Mouse (Mus musculus): Measurements from ENCODE around the gene Fam173a. TPM values are rescaled to one million over a fixed set of nuclear protein-coding genes. Genes with fewer than 3 reads are reported as not detected.

Fam173a gene
- polyA plus RNA-seq, 1 experiment from 2014 or later: 91.6 TPM

DNA sequence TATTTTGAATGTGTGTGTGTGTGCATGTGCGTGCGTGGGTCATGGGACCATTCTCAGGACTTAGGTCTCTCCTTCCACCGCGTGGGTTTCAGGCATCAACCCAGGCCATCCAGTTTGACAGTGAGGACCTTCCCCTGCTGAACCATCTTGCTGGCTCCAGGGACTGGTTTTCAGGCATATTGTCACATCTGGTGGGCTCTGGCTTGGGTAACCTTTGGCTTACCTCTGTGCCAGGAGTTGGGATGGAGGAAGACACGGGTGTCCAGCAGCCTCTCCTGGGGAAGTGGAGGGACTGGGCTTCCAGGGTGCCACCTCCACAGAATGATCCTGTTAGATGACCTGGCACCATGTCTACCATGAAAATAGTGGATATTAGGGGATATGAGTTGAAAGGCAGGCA, 14.8 kb downstream of the Fam173a start:
- Histone ChIP-seq H3K9ac (no peak overlapping the region), H3K27ac (no peak overlapping the region), H3K27me3 (ENCODE audit: control insufficient read depth, insufficient read depth, low read length) (no peaks in the 10 kb centered on the region), H3K36me3 (replicated peaks; ENCODE audit: control insufficient read depth, insufficient read depth) (peaks cover 45% of the 10 kb centered on the region), H3K4me2 (replicated peaks) (no peak overlapping the region), H3K9me3 (ENCODE audit: control insufficient read depth, low read length) (no peaks in the 10 kb centered on the region), H3K4me1 (replicated peaks; ENCODE audit: control insufficient read depth, insufficient read depth, low read length) (peaks cover 8% of the 10 kb centered on the region; the same call in 1 of the 2 replicates), H3K4me3 (replicated peaks; ENCODE audit: low read length) (no peak overlapping the region)
- DNase-seq (ENCODE audit: low spot score): no peak
- WGBS: 98% methylated on average over 5 of the region's 5 CpGs
- ATAC-seq (ENCODE audit: low FRiP score): no peak

- Histone ChIP-seq H3K9me3 (ENCODE audit: control insufficient read depth, low read length) (no peaks in the 10 kb centered on the region), H3K4me3 (replicated peaks; ENCODE audit: low read length) (no peak overlapping the region), H3K27ac (no peak overlapping the region), H3K36me3 (replicated peaks; ENCODE audit: control insufficient read depth, insufficient read depth) (peaks cover 21% of the 10 kb centered on the region), H3K4me2 (replicated peaks) (no peak overlapping the region), H3K9ac (no peak overlapping the region), H3K27me3 (ENCODE audit: control insufficient read depth, insufficient read depth, low read length) (no peaks in the 10 kb centered on the region), H3K4me1 (replicated peaks; ENCODE audit: control insufficient read depth, insufficient read depth, low read length) (peaks cover 8% of the 10 kb centered on the region; the same call in 1 of the 2 replicates)
- WGBS: 84% methylated on average over 10 of the region's 10 CpGs
- ATAC-seq (ENCODE audit: low FRiP score) (no peak), DNase-seq (ENCODE audit: low spot score) (no peak)
Observed at GRCm38 (mm10) chr17:25775318-25776062, 17.2 kb downstream of the Fam173a start.

DNA sequence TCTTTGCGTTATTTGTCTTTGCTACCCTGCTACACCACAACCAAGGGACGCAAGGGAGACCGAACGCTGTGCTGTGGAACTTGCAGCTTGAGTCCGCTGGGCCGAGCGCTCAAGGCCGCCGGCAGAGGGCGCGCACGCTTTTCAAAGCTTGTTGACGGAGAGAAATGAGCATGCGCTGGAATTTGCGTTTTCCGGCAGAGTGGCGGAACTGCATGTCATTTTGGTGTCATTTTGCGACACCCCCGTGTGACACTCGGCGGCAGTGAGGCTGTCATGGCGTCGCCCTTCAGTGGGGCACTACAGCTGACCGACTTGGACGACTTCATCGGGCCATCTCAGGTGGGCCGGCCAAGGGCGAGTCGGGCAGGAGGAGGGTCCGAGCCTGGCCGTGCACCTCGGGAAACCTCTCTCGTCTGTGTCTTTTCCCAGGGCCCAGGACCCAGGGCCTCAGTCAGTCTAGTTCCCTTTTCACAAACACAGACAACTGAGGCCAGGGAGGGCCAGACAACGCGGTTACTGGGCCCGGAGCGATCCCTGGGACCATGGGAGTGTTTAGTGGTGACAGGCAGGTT, 19.1 kb downstream of the Fam173a start, which contains the start of gene Narfl:
TSS of gene Narfl (plus strand) at position 228 of the 572 bp plus-strand sequence.
- H3K9me3 ChIP-seq (ENCODE audit: control insufficient read depth, low read length): no peaks in the 10 kb centered on the region

GRCm38 (mm10) chr17:25769331-25769730, 23.4 kb downstream of the Fam173a start:
- no peaks in the 10 kb centered on the region for H3K9me3 ChIP-seq (ENCODE audit: control insufficient read depth, low read length)
- H3K27me3 ChIP-seq (ENCODE audit: control insufficient read depth, insufficient read depth, low read length): peaks cover 10% of the 10 kb centered on the region; the same call in 1 of the 2 replicates
- H3K36me3 ChIP-seq (replicated peaks; ENCODE audit: control insufficient read depth, insufficient read depth): no peaks in the 10 kb centered on the region
- H3K4me3 ChIP-seq (replicated peaks; ENCODE audit: low read length): no peak overlapping the region
- no peak for DNase-seq (ENCODE audit: low spot score)
- H3K4me1 ChIP-seq (replicated peaks; ENCODE audit: control insufficient read depth, insufficient read depth, low read length): peaks cover 4% of the 10 kb centered on the region; the same call in 1 of the 2 replicates
- H3K27ac ChIP-seq: no peak overlapping the region
- H3K9ac ChIP-seq: no peak overlapping the region
- no peak for ATAC-seq (ENCODE audit: low FRiP score)
- H3K4me2 ChIP-seq (replicated peaks): no peak overlapping the region
- WGBS: 46% methylated on average over 9 of the region's 9 CpGs

More for the DNA sequence above, 19.1 kb downstream of the Fam173a start, which contains the start of gene Narfl:
- no peak within 1 kb of the TSS for H3K27ac ChIP-seq
- peaks cover 9% of the 10 kb centered on the region; the same call in 1 of the 2 replicates for H3K36me3 ChIP-seq (replicated peaks; ENCODE audit: control insufficient read depth, insufficient read depth)
- DNase-seq (ENCODE audit: low spot score) (peak; percentile 99), ATAC-seq (ENCODE audit: low FRiP score) (peak; percentile 88)
- H3K4me1 ChIP-seq (replicated peaks; ENCODE audit: control insufficient read depth, insufficient read depth, low read length): peaks cover 8% of the 10 kb centered on the region; the same call in 1 of the 2 replicates
- peak within 1 kb of the TSS; percentile 54 for H3K4me2 ChIP-seq (replicated peaks)
- H3K27me3 ChIP-seq (ENCODE audit: control insufficient read depth, insufficient read depth, low read length): peaks cover 4% of the 10 kb centered on the region; the same call in 1 of the 2 replicates
- peak within 1 kb of the TSS; percentile 68 for H3K9ac ChIP-seq
- WGBS: under 1% methylated on average over 37 of the region's 37 CpGs
- H3K4me3 ChIP-seq (replicated peaks; ENCODE audit: low read length): peak within 1 kb of the TSS; percentile 51

- no peaks in the 10 kb centered on the region for H3K4me1 ChIP-seq (replicated peaks; ENCODE audit: control insufficient read depth, insufficient read depth, low read length)
- H3K36me3 ChIP-seq (replicated peaks; ENCODE audit: control insufficient read depth, insufficient read depth): no peaks in the 10 kb centered on the region
- no peak overlapping the region for H3K27ac ChIP-seq
- ATAC-seq (ENCODE audit: low FRiP score): no peak
- H3K9ac ChIP-seq: no peak overlapping the region
- no peak overlapping the region for H3K4me3 ChIP-seq (replicated peaks; ENCODE audit: low read length)
- H3K27me3 ChIP-seq (ENCODE audit: control insufficient read depth, insufficient read depth, low read length): peaks cover 10% of the 10 kb centered on the region; the same call in 1 of the 2 replicates
- H3K9me3 ChIP-seq (ENCODE audit: control insufficient read depth, low read length): no peaks in the 10 kb centered on the region
- WGBS: 34% methylated on average over 5 of the region's 5 CpGs
- H3K4me2 ChIP-seq (replicated peaks): no peak overlapping the region
- no peak for DNase-seq (ENCODE audit: low spot score)
Observed at GRCm38 (mm10) chr17:25765886-25766285, 26.8 kb downstream of the Fam173a start.

DNA sequence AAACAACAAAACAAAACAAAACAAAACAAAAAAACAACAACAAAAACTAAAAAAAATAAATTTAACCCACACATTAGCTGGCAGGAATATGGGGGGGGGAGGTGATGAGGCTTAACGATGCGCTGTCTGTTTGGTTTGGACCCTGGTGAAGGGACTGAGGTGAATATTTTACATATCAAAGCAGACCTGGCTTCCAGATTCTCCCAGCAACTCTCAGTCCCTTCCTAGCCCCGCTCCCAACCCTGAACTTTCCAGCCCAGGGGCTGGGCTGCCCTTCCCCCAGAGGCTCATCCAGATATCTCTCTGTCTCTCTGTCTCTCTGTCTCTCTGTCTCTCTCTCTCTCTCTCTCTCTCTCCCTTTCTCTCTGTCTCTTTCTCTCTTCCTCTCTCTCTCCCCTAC, 30.1 kb downstream of the Fam173a start:
- DNase-seq (ENCODE audit: low spot score): no peak
- Histone ChIP-seq H3K4me1 (replicated peaks; ENCODE audit: control insufficient read depth, insufficient read depth, low read length) (no peaks in the 10 kb centered on the region), H3K27ac (no peak overlapping the region), H3K27me3 (ENCODE audit: control insufficient read depth, insufficient read depth, low read length) (peaks cover 1% of the 10 kb centered on the region; the same call in 1 of the 2 replicates), H3K9ac (no peak overlapping the region), H3K9me3 (ENCODE audit: control insufficient read depth, low read length) (no peaks in the 10 kb centered on the region), H3K4me3 (replicated peaks; ENCODE audit: low read length) (no peak overlapping the region), H3K4me2 (replicated peaks) (no peak overlapping the region), H3K36me3 (replicated peaks; ENCODE audit: control insufficient read depth, insufficient read depth) (no peaks in the 10 kb centered on the region)
- 29% methylated on average over 3 of the region's 3 CpGs for WGBS
- no peak for ATAC-seq (ENCODE audit: low FRiP score)

DNA sequence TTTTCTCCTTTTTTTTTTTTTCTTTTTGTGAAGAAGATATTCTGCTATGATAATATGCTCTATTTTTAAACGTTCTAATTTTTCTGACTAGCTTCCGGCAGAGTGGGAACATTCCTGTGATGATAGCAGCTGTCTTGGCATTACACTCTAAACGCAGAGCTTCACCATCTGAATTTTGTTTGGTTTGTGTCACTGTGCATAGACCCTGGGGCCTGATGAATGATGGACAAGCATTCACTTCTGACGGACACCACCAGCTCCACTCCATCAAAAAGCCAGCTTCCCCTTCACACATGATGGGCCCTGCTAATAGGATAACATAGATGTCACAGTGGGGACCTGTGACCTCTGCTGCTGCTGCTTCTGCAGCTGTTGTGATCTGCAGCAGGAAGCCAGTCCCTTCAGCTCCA, 31.1 kb downstream of the Fam173a start:
- Histone ChIP-seq H3K9ac (no peak overlapping the region), H3K9me3 (ENCODE audit: control insufficient read depth, low read length) (no peaks in the 10 kb centered on the region), H3K27me3 (ENCODE audit: control insufficient read depth, insufficient read depth, low read length) (no peaks in the 10 kb centered on the region), H3K4me2 (replicated peaks) (no peak overlapping the region), H3K4me3 (replicated peaks; ENCODE audit: low read length) (no peak overlapping the region), H3K36me3 (replicated peaks; ENCODE audit: control insufficient read depth, insufficient read depth) (no peaks in the 10 kb centered on the region), H3K4me1 (replicated peaks; ENCODE audit: control insufficient read depth, insufficient read depth, low read length) (no peaks in the 10 kb centered on the region), H3K27ac (no peak overlapping the region)
- 37% methylated on average over 4 of the region's 4 CpGs for WGBS
- ATAC-seq (ENCODE audit: low FRiP score): no peak
- DNase-seq (ENCODE audit: low spot score): no peak

GRCm38 (mm10) chr17:25760148-25760547, 32.6 kb downstream of the Fam173a start:
- no peak for DNase-seq (ENCODE audit: low spot score)
- no peaks in the 10 kb centered on the region for H3K36me3 ChIP-seq (replicated peaks; ENCODE audit: control insufficient read depth, insufficient read depth)
- no peak overlapping the region for H3K9ac ChIP-seq
- H3K4me3 ChIP-seq (replicated peaks; ENCODE audit: low read length): no peak overlapping the region
- no peaks in the 10 kb centered on the region for H3K4me1 ChIP-seq (replicated peaks; ENCODE audit: control insufficient read depth, insufficient read depth, low read length)
- no peak overlapping the region for H3K27ac ChIP-seq
- 81% methylated on average over 8 of the region's 8 CpGs for WGBS
- no peaks in the 10 kb centered on the region for H3K27me3 ChIP-seq (ENCODE audit: control insufficient read depth, insufficient read depth, low read length)
- ATAC-seq (ENCODE audit: low FRiP score): no peak
- H3K4me2 ChIP-seq (replicated peaks): no peak overlapping the region
- no peaks in the 10 kb centered on the region for H3K9me3 ChIP-seq (ENCODE audit: control insufficient read depth, low read length)

GRCm38 (mm10) chr17:25757691-25758090, 35.0 kb downstream of the Fam173a start:
- Histone ChIP-seq H3K4me1 (replicated peaks; ENCODE audit: control insufficient read depth, insufficient read depth, low read length) (no peaks in the 10 kb centered on the region), H3K36me3 (replicated peaks; ENCODE audit: control insufficient read depth, insufficient read depth) (no peaks in the 10 kb centered on the region), H3K4me3 (replicated peaks; ENCODE audit: low read length) (no peak overlapping the region), H3K9me3 (ENCODE audit: control insufficient read depth, low read length) (no peaks in the 10 kb centered on the region), H3K4me2 (replicated peaks) (no peak overlapping the region), H3K27ac (no peak overlapping the region), H3K9ac (no peak overlapping the region), H3K27me3 (ENCODE audit: control insufficient read depth, insufficient read depth, low read length) (no peaks in the 10 kb centered on the region)
- DNase-seq (ENCODE audit: low spot score): no peak
- ATAC-seq (ENCODE audit: low FRiP score): no peak
- 81% methylated on average over 3 of the region's 3 CpGs for WGBS
